Mouse (Mus musculus) lung, embryonic 15.5 days (tissue): ENCODE data around the gene Ppp2r2c. TPM values are rescaled to one million over a fixed set of nuclear protein-coding genes. Genes with fewer than 3 reads are reported as not detected.
"Not testable (repeated sequence)": the region's sequence is repeated elsewhere in the genome, so short reads cannot be mapped to it uniquely, and the experiment has no call there.

Source experiments
- ATAC-seq: fragments of 200-750 bp; cut with Nextera tagmentation; 2 replicates; pipeline ENCODE4 v1.8.0; 2017; ENCODE audit warnings: moderate number of reproducible peaks, borderline replicate concordance; ENCODE audit not compliant: low FRiP score, low TSS enrichment; ENCODE audit errors: extremely low read depth
- H3K27ac ChIP-seq: fragments of 300-500 bp; sonication (generic); 2 replicates; pipeline ENCODE4 v1.5.1; 2015; ENCODE audit warnings: moderate library complexity, mild to moderate bottlenecking, inconsistent platforms
- H3K27me3 ChIP-seq: fragments of 300-500 bp; sonication (generic); 2 replicates; pipeline ENCODE4 v1.6.1; 2015; ENCODE audit warnings: inconsistent platforms
- H3K36me3 ChIP-seq: fragments of 300-500 bp; sonication (generic); 2 replicates; pipeline ENCODE4 v1.6.1; 2015; ENCODE audit warnings: inconsistent platforms
- H3K4me1 ChIP-seq: fragments of 300-500 bp; sonication (generic); 2 replicates; pipeline ENCODE4 v1.6.1; 2015; ENCODE audit warnings: inconsistent platforms
- H3K4me2 ChIP-seq: fragments of 300-500 bp; sonication (generic); 2 replicates; pipeline ENCODE4 v1.6.1; 2015; ENCODE audit warnings: inconsistent platforms, mild to moderate bottlenecking, moderate library complexity
- H3K4me3 ChIP-seq: fragments of 300-500 bp; sonication (generic); 2 replicates; pipeline ENCODE4 v1.5.1; 2015; ENCODE audit warnings: mild to moderate bottlenecking, inconsistent platforms
- H3K9ac ChIP-seq: fragments of 300-500 bp; sonication (generic); 2 replicates; pipeline ENCODE4 v1.6.1; 2015; ENCODE audit warnings: inconsistent platforms
- H3K9me3 ChIP-seq: fragments of 300-500 bp; sonication (generic); 2 replicates; pipeline ENCODE4 v1.6.1; 2016; ENCODE audit warnings: inconsistent platforms
- WGBS: fragments of 180-500 bp; shearing (Covaris S2); methylation state at CpG from one replicate; pipeline ENCODE4 v1.1.7; 2015; 5-methylcytosine and 5-hydroxymethylcytosine counted together
- polyA plus RNA-seq: library from polyadenylated mRNA; unstranded; fragments of >200 nt; fragmentation: Nextera tagmentation; extraction: Ambion mirVana; gene quantifications from 2 replicates; pipeline ENCODE4 v1.2.1, GENCODE M21; 2015

Gene Ppp2r2c
- polyA plus RNA-seq, 1 experiment from 2014 or later = 0.26 TPM

GRCm38 (mm10) chr5:36938991-36939390 lies 70.7 kb downstream of the Ppp2r2c start:
- H3K27me3 ChIP-seq, H3K4me3 ChIP-seq, H3K9ac ChIP-seq, ATAC-seq, H3K4me2 ChIP-seq, H3K27ac ChIP-seq, H3K4me1 ChIP-seq, H3K36me3 ChIP-seq, H3K9me3 ChIP-seq: not testable (repeated sequence)
- 60% methylated on average over 2 of the region's 2 CpGs for WGBS

GRCm38 (mm10) chr5:36942446-36942845 lies 74.1 kb downstream of the Ppp2r2c start:
- no peak for ATAC-seq
- no peaks in the 10 kb centered on the region for H3K9me3 ChIP-seq
- no peaks in the 10 kb centered on the region for H3K4me1 ChIP-seq
- H3K9ac ChIP-seq = no peak overlapping the region
- WGBS = 86% methylated on average over 2 of the region's 2 CpGs
- no peaks in the 10 kb centered on the region for H3K36me3 ChIP-seq
- no peak overlapping the region for H3K27ac ChIP-seq
- H3K4me2 ChIP-seq = no peak overlapping the region
- no peaks in the 10 kb centered on the region; the same call in 1 of the 2 replicates for H3K27me3 ChIP-seq
- H3K4me3 ChIP-seq = no peak overlapping the region

GRCm38 (mm10) chr5:36944552-36944951 lies 76.2 kb downstream of the Ppp2r2c start:
- WGBS = 51% methylated on average over 5 of the region's 5 CpGs
- Histone ChIP-seq H3K36me3 (no peaks in the 10 kb centered on the region), H3K4me2 (no peak overlapping the region), H3K4me3 (no peak overlapping the region), H3K27me3 (no peaks in the 10 kb centered on the region; the same call in 1 of the 2 replicates), H3K27ac (no peak overlapping the region), H3K4me1 (no peaks in the 10 kb centered on the region), H3K9me3 (no peaks in the 10 kb centered on the region), H3K9ac (no peak overlapping the region)
- ATAC-seq = no peak

GRCm38 (mm10) chr5:36945102-36945701 lies 76.9 kb downstream of the Ppp2r2c start:
- 52% methylated on average over 8 of the region's 8 CpGs for WGBS
- H3K36me3 ChIP-seq = no peaks in the 10 kb centered on the region
- no peak for ATAC-seq
- no peak overlapping the region for H3K4me3 ChIP-seq
- no peaks in the 10 kb centered on the region for H3K9me3 ChIP-seq
- no peaks in the 10 kb centered on the region; the same call in 1 of the 2 replicates for H3K27me3 ChIP-seq
- H3K4me1 ChIP-seq = no peaks in the 10 kb centered on the region
- H3K4me2 ChIP-seq = no peak overlapping the region
- H3K27ac ChIP-seq = no peak overlapping the region
- no peak overlapping the region for H3K9ac ChIP-seq

GRCm38 (mm10) chr5:36945713-36946112 lies 77.4 kb downstream of the Ppp2r2c start:
- H3K27me3 ChIP-seq = no peaks in the 10 kb centered on the region; the same call in 1 of the 2 replicates

GRCm38 (mm10) chr5:36946445-36946844 lies 78.1 kb downstream of the Ppp2r2c start:
- H3K9ac ChIP-seq = no peak overlapping the region
- no peak overlapping the region for H3K4me3 ChIP-seq
- ATAC-seq = no peak
- no peak overlapping the region for H3K4me2 ChIP-seq
- 15% methylated on average over 5 of the region's 5 CpGs for WGBS
- H3K27ac ChIP-seq = no peak overlapping the region
- no peaks in the 10 kb centered on the region; the same call in 1 of the 2 replicates for H3K27me3 ChIP-seq
- H3K4me1 ChIP-seq = no peaks in the 10 kb centered on the region
- H3K9me3 ChIP-seq = no peaks in the 10 kb centered on the region
- H3K36me3 ChIP-seq = no peaks in the 10 kb centered on the region

More at GRCm38 (mm10) chr5:36945713-36946112, 77.4 kb downstream of the Ppp2r2c start:
- Histone ChIP-seq H3K27ac (no peak overlapping the region), H3K4me1 (no peaks in the 10 kb centered on the region), H3K4me3 (no peak overlapping the region), H3K4me2 (no peak overlapping the region), H3K9ac (no peak overlapping the region), H3K36me3 (no peaks in the 10 kb centered on the region), H3K9me3 (no peaks in the 10 kb centered on the region)
- no peak for ATAC-seq
- 74% methylated on average over 2 of the region's 2 CpGs for WGBS

- Histone ChIP-seq H3K9me3 (no peaks in the 10 kb centered on the region), H3K4me2 (no peak overlapping the region), H3K4me3 (no peak overlapping the region), H3K27me3 (no peaks in the 10 kb centered on the region; the same call in 1 of the 2 replicates), H3K4me1 (no peaks in the 10 kb centered on the region), H3K9ac (no peak overlapping the region), H3K27ac (no peak overlapping the region), H3K36me3 (no peaks in the 10 kb centered on the region)
- ATAC-seq = no peak
- WGBS = 5% methylated on average over 3 of the region's 3 CpGs
Measured at GRCm38 (mm10) chr5:36948831-36949230, 80.5 kb downstream of the Ppp2r2c start.

- H3K27ac ChIP-seq = no peak overlapping the region
- no peak overlapping the region for H3K4me2 ChIP-seq
- H3K9me3 ChIP-seq = no peaks in the 10 kb centered on the region
- H3K4me1 ChIP-seq = no peaks in the 10 kb centered on the region
- no peak overlapping the region for H3K9ac ChIP-seq
- H3K36me3 ChIP-seq = no peaks in the 10 kb centered on the region
- no peaks in the 10 kb centered on the region for H3K27me3 ChIP-seq
- H3K4me3 ChIP-seq = no peak overlapping the region
- 34% methylated on average over 2 of the region's 2 CpGs for WGBS
- no peak for ATAC-seq
Measured at GRCm38 (mm10) chr5:36950871-36951270, 82.6 kb downstream of the Ppp2r2c start.

- H3K36me3 ChIP-seq = no peaks in the 10 kb centered on the region
- no peaks in the 10 kb centered on the region for H3K9me3 ChIP-seq
- WGBS = 85% methylated on average over 15 of the region's 15 CpGs
- no peaks in the 10 kb centered on the region for H3K27me3 ChIP-seq
- no peak for ATAC-seq
- no peak overlapping the region for H3K4me3 ChIP-seq
- H3K9ac ChIP-seq = no peak overlapping the region
- H3K4me2 ChIP-seq = no peak overlapping the region
- no peaks in the 10 kb centered on the region for H3K4me1 ChIP-seq
- no peak overlapping the region for H3K27ac ChIP-seq
Measured at GRCm38 (mm10) chr5:36952311-36952710, 84.0 kb downstream of the Ppp2r2c start.

GRCm38 (mm10) chr5:36955366-36955765 lies 87.1 kb downstream of the Ppp2r2c start:
- Histone ChIP-seq H3K27me3 (no peaks in the 10 kb centered on the region), H3K4me3 (no peak overlapping the region), H3K9ac (no peak overlapping the region), H3K9me3 (no peaks in the 10 kb centered on the region), H3K4me2 (no peak overlapping the region), H3K4me1 (no peaks in the 10 kb centered on the region), H3K27ac (no peak overlapping the region), H3K36me3 (no peaks in the 10 kb centered on the region)
- WGBS = 13% methylated on average over 4 of the region's 4 CpGs
- ATAC-seq = no peak

GRCm38 (mm10) chr5:36958837-36959236 lies 90.5 kb downstream of the Ppp2r2c start:
- no peaks in the 10 kb centered on the region for H3K27me3 ChIP-seq
- H3K9me3 ChIP-seq = no peaks in the 10 kb centered on the region
- ATAC-seq = no peak
- no peak overlapping the region for H3K4me2 ChIP-seq
- H3K9ac ChIP-seq = no peak overlapping the region
- H3K27ac ChIP-seq = no peak overlapping the region
- H3K4me3 ChIP-seq = no peak overlapping the region
- WGBS = 27% methylated on average over 5 of the region's 5 CpGs
- no peaks in the 10 kb centered on the region for H3K4me1 ChIP-seq
- H3K36me3 ChIP-seq = no peaks in the 10 kb centered on the region

- H3K27ac ChIP-seq = no peak overlapping the region
- H3K9me3 ChIP-seq = no peaks in the 10 kb centered on the region
- no peaks in the 10 kb centered on the region for H3K27me3 ChIP-seq
- no peaks in the 10 kb centered on the region for H3K4me1 ChIP-seq
- ATAC-seq = no peak
- no peak overlapping the region for H3K4me2 ChIP-seq
- H3K9ac ChIP-seq = no peak overlapping the region
- no peak overlapping the region for H3K4me3 ChIP-seq
- no peaks in the 10 kb centered on the region for H3K36me3 ChIP-seq
- WGBS = 22% methylated on average over 5 of the region's 5 CpGs
Measured at GRCm38 (mm10) chr5:36960501-36960900, 92.2 kb downstream of the Ppp2r2c start.

- Histone ChIP-seq H3K4me1 (no peaks in the 10 kb centered on the region), H3K27me3 (no peaks in the 10 kb centered on the region), H3K9ac (no peak overlapping the region), H3K9me3 (no peaks in the 10 kb centered on the region), H3K27ac (no peak overlapping the region), H3K4me2 (no peak overlapping the region), H3K4me3 (no peak overlapping the region), H3K36me3 (peaks cover 19% of the 10 kb centered on the region)
- no peak for ATAC-seq
- 87% methylated on average over 8 of the region's 8 CpGs for WGBS
Measured at GRCm38 (mm10) chr5:36971587-36971986, 103.3 kb downstream of the Ppp2r2c start.
